Mouse (Mus musculus) frontal cortex, postnatal 14 days (tissue): ENCODE measurements at regions not wholly inside any gene's neighbourhood (a gene's known extent, or its start where the extent isn't known, plus 50 kb on each side); places are given as distances from the start of the nearest gene placed in this dataset.

Experiments used
- DNase-seq, 2 experiments: peaks; one replicate each; pipeline ENCODE4 v3.0.0; 2022; ENCODE audit warnings: low spot score in 2 of 2

- DNase-seq = peak in 1 of 2 experiments; percentile 5
Observed at GRCm38 (mm10) chr9:11729732-11730131, 825.2 kb upstream of the Cntn5 start.

GRCm38 (mm10) chr9:11721811-11722210, 817.2 kb upstream of the Cntn5 start:
- DNase-seq = no peak

GRCm38 (mm10) chr9:11704647-11705046, 800.1 kb upstream of the Cntn5 start:
- DNase-seq = no peak

- DNase-seq = no peak
Observed at GRCm38 (mm10) chr9:11703150-11703549, 798.6 kb upstream of the Cntn5 start.

GRCm38 (mm10) chr9:11693505-11693904, 788.9 kb upstream of the Cntn5 start:
- no peak for DNase-seq

GRCm38 (mm10) chr9:11687101-11687500, 782.5 kb upstream of the Cntn5 start:
- DNase-seq = no peak

- no peak for DNase-seq
Observed at GRCm38 (mm10) chr9:11671939-11672338, 767.4 kb upstream of the Cntn5 start.

- no peak for DNase-seq
Observed at GRCm38 (mm10) chr9:11671243-11671642, 766.7 kb upstream of the Cntn5 start.

GRCm38 (mm10) chr9:11629461-11629860, 724.9 kb upstream of the Cntn5 start:
- no peak for DNase-seq

GRCm38 (mm10) chr9:11604381-11604780, 699.8 kb upstream of the Cntn5 start:
- no peak for DNase-seq

- no peak for DNase-seq
Observed at GRCm38 (mm10) chr9:11603884-11604283, 699.3 kb upstream of the Cntn5 start.

GRCm38 (mm10) chr9:11602857-11603256, 698.3 kb upstream of the Cntn5 start:
- DNase-seq = no peak

GRCm38 (mm10) chr9:11579011-11579410, 674.4 kb upstream of the Cntn5 start:
- no peak for DNase-seq

- DNase-seq = no peak
Observed at GRCm38 (mm10) chr9:11562885-11563284, 658.3 kb upstream of the Cntn5 start.

GRCm38 (mm10) chr9:11559384-11559783, 654.8 kb upstream of the Cntn5 start:
- no peak for DNase-seq

- DNase-seq = no peak
Observed at GRCm38 (mm10) chr9:11513806-11514496, 609.4 kb upstream of the Cntn5 start.
